ENCODE assay signal across 12 mouse cellular contexts in the genomic region with DNA sequence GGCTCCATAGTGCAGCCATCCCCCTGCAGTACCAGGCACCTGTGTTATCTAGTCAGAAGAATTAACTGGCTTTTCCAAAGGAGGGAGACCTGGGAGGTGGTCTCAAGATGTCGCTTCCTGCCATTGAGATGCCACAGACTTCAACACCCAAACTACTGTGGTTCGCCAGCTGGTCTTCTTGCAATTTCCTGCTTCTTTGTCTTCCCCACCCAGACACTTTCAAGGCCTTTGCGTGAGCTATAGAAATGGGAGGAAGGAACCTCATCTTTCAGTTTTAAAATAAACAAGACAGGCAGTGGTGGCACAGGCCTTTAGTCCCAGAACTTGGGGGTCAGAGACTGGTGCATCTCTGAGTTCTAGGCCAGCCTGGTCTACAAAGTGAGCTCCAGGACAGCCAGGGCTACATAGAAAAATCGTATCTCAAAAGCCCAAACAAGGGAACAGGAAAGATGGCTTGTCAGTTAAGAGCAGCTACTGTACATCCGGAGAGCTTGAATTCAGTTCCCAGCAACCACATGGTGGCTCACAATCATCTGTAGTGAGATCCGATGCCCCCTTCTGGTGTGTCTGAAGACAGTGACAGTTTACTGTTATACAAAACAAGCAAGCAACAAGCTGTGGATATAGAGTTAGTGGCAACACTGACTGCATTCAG. TPM values are rescaled to one million over a fixed set of nuclear protein-coding genes. Genes with fewer than 3 reads are reported as not detected.
DNase-seq lines count a peak whose midpoint lies in the region; ATAC-seq lines count a peak whose summit lies in the region.
"Had no signal": no experiment of that assay in that cellular context is flagged by ENCODE, and none has a peak within 500 bp of the region (broad histone marks: within the 10 kb centered on the region; RNA-seq: fewer than 3 reads in every experiment).

No protein-coding gene starts in this region.

- peak overlapping the region; percentile 70 for H3K4me3 ChIP-seq in forebrain, embryonic 10.5 days
- H3K4me3 ChIP-seq in forebrain, embryonic 16.5 days (replicated peaks; ENCODE audit: low read length), result no peak overlapping the region
- H3K4me3 ChIP-seq in neural tube, embryonic 11.5 days (ENCODE audit: low read depth, low read length), result no peak overlapping the region
- no peak overlapping the region for H3K4me3 ChIP-seq in midbrain, embryonic 11.5 days (ENCODE audit: low read depth, low read length)
- H3K4me3 ChIP-seq: embryonic facial prominence, embryonic 12.5 days had no signal

- no peaks in the 10 kb centered on the region for H3K27me3 ChIP-seq in forebrain, embryonic 10.5 days (ENCODE audit: poor library complexity, severe bottlenecking)
- no peaks in the 10 kb centered on the region for H3K27me3 ChIP-seq in forebrain, embryonic 16.5 days (replicated peaks; ENCODE audit: control insufficient read depth, insufficient read depth, low read length)
- H3K27me3 ChIP-seq in neural tube, embryonic 11.5 days (ENCODE audit: control insufficient read depth, insufficient read depth, low read length), result no peaks in the 10 kb centered on the region
- no peaks in the 10 kb centered on the region for H3K27me3 ChIP-seq in midbrain, embryonic 11.5 days (ENCODE audit: control insufficient read depth, insufficient read depth, low read length)
- H3K27me3 ChIP-seq: embryonic facial prominence, embryonic 12.5 days had no signal

- H3K36me3 ChIP-seq in forebrain, embryonic 10.5 days (replicated peaks), result peaks cover 56% of the 10 kb centered on the region
- H3K36me3 ChIP-seq in forebrain, embryonic 16.5 days (ENCODE audit: control insufficient read depth, insufficient read depth), result no peaks in the 10 kb centered on the region
- peaks cover 5% of the 10 kb centered on the region; the same call in 1 of the 2 replicates for H3K36me3 ChIP-seq in neural tube, embryonic 11.5 days (ENCODE audit: control insufficient read depth, insufficient read depth, low read length)
- H3K36me3 ChIP-seq in midbrain, embryonic 11.5 days (ENCODE audit: control insufficient read depth, insufficient read depth, low read length), result peaks cover 6% of the 10 kb centered on the region

- H3K4me2 ChIP-seq in forebrain, embryonic 16.5 days (ENCODE audit: low read length), result no peak overlapping the region
- no peak overlapping the region for H3K4me2 ChIP-seq in neural tube, embryonic 11.5 days (ENCODE audit: low read depth)
- H3K4me2 ChIP-seq in midbrain, embryonic 11.5 days, result peak overlapping the region; percentile 6; the same call in 1 of the 2 replicates
- H3K4me2 ChIP-seq: embryonic facial prominence, embryonic 12.5 days had no signal

- no peaks in the 10 kb centered on the region for H3K9me3 ChIP-seq in forebrain, embryonic 10.5 days
- H3K9me3 ChIP-seq in forebrain, embryonic 16.5 days (ENCODE audit: control insufficient read depth, low read length), result no peaks in the 10 kb centered on the region
- no peaks in the 10 kb centered on the region for H3K9me3 ChIP-seq in neural tube, embryonic 11.5 days (ENCODE audit: control insufficient read depth, low read length)
- H3K9me3 ChIP-seq in midbrain, embryonic 11.5 days (ENCODE audit: control insufficient read depth, low read length), result no peaks in the 10 kb centered on the region
- H3K9me3 ChIP-seq: embryonic facial prominence, embryonic 12.5 days had no signal

- 79% methylated on average over 6 of the region's 6 CpGs for WGBS in forebrain, embryonic 10.5 days
- 66% methylated on average over 6 of the region's 6 CpGs for WGBS in forebrain, embryonic 16.5 days
- WGBS in neural tube, embryonic 11.5 days, result 82% methylated on average over 6 of the region's 6 CpGs
- 79% methylated on average over 6 of the region's 6 CpGs for WGBS in midbrain, embryonic 11.5 days

- no peak for DNase-seq in forebrain, embryonic 10.5 days (ENCODE audit: extremely low spot score, low spot score)
- no peak for DNase-seq in neural tube, embryonic 11.5 days (ENCODE audit: low spot score)
- no peak for DNase-seq in neural tube, embryonic 10.5 days (ENCODE audit: extremely low spot score, low spot score)
- DNase-seq in midbrain, embryonic 11.5 days (ENCODE audit: low spot score, missing footprints), result no peak
- peak; percentile 66 for DNase-seq in thymus, postnatal 4 days
- DNase-seq in left cerebral cortex, adult 11 months (ENCODE audit: low spot score), result no peak
- DNase-seq: adrenal gland, adult 2 months; kidney, adult 11 months; right cerebral cortex, adult 18-20 months had no signal

- H3K9ac ChIP-seq in forebrain, embryonic 16.5 days (replicated peaks; ENCODE audit: low read depth, low read length), result no peak overlapping the region
- H3K9ac ChIP-seq in neural tube, embryonic 11.5 days (ENCODE audit: low read length), result peak overlapping the region; percentile 22; the same call in 1 of the 2 replicates
- H3K9ac ChIP-seq in midbrain, embryonic 11.5 days (ENCODE audit: low read length), result peak overlapping the region; percentile 13
- H3K9ac ChIP-seq: embryonic facial prominence, embryonic 12.5 days had no signal

- no peak for ATAC-seq in forebrain, embryonic 16.5 days
- ATAC-seq in neural tube, embryonic 11.5 days (ENCODE audit: insufficient read depth, low FRiP score, low TSS enrichment), result no peak
- ATAC-seq in midbrain, embryonic 11.5 days (ENCODE audit: low FRiP score), result no peak
- no peak for ATAC-seq in erythroid progenitor cell, adult 5-6 weeks (replicated peaks; ENCODE audit: low FRiP score, poor library complexity, severe bottlenecking)

- peaks cover 89% of the 10 kb centered on the region for H3K4me1 ChIP-seq in forebrain, embryonic 10.5 days
- peaks cover 30% of the 10 kb centered on the region for H3K4me1 ChIP-seq in forebrain, embryonic 16.5 days (replicated peaks; ENCODE audit: control insufficient read depth, insufficient read depth, low read length)
- peaks cover 8% of the 10 kb centered on the region; the same call in 1 of the 2 replicates for H3K4me1 ChIP-seq in neural tube, embryonic 11.5 days (ENCODE audit: control insufficient read depth, insufficient read depth, low read length)
- H3K4me1 ChIP-seq in midbrain, embryonic 11.5 days (ENCODE audit: control insufficient read depth, insufficient read depth, low read length), result peaks cover 59% of the 10 kb centered on the region

- peak overlapping the region; percentile 95 for H3K27ac ChIP-seq in forebrain, embryonic 10.5 days
- no peak overlapping the region for H3K27ac ChIP-seq in forebrain, embryonic 16.5 days (ENCODE audit: low read length)
- H3K27ac ChIP-seq in neural tube, embryonic 11.5 days (ENCODE audit: low read depth, low read length), result peak overlapping the region; percentile 82
- peak overlapping the region; percentile 95 for H3K27ac ChIP-seq in midbrain, embryonic 11.5 days (ENCODE audit: low read depth, low read length)

RNA-seq across cellular contexts. Expression of a gene that starts 4.8 kb away (rescaled TPM):
- 275 and 277 TPM in 2 replicates for polyA plus RNA-seq in forebrain, embryonic 10.5 days (2016; fragmentation: Nextera tagmentation; extraction: Ambion mirVana)
- polyA plus RNA-seq in forebrain, embryonic 16.5 days (2015; fragmentation: Nextera tagmentation; extraction: Ambion mirVana), result 158 and 176 TPM in 2 replicates
- polyA plus RNA-seq in neural tube, embryonic 11.5 days (2014; fragmentation: Nextera tagmentation; extraction: Ambion mirVana), result 221 and 230 TPM in 2 replicates
- polyA plus RNA-seq in midbrain, embryonic 11.5 days (2014; fragmentation: Nextera tagmentation; extraction: Ambion mirVana), result 268 and 278 TPM in 2 replicates
- 12.6 and 24.1 TPM in 2 replicates for total RNA-seq in erythroid progenitor cell, adult 5-6 weeks (2015; ENCODE audit: low replicate concordance)
- total RNA-seq in erythroid progenitor cell, adult 5-6 weeks (2017; ENCODE audit: low replicate concordance), result 16.6 and 30.3 TPM in 2 replicates

RNA-seq across cellular contexts. Expression of a gene that starts 11.4 kb away (rescaled TPM):
- 877 and 886 TPM in 2 replicates for polyA plus RNA-seq in forebrain, embryonic 10.5 days (2016; fragmentation: Nextera tagmentation; extraction: Ambion mirVana)
- 641 and 688 TPM in 2 replicates for polyA plus RNA-seq in forebrain, embryonic 16.5 days (2015; fragmentation: Nextera tagmentation; extraction: Ambion mirVana)
- polyA plus RNA-seq in neural tube, embryonic 11.5 days (2014; fragmentation: Nextera tagmentation; extraction: Ambion mirVana), result 866 and 868 TPM in 2 replicates
- 886 and 917 TPM in 2 replicates for polyA plus RNA-seq in midbrain, embryonic 11.5 days (2014; fragmentation: Nextera tagmentation; extraction: Ambion mirVana)
- 520 and 620 TPM in 2 replicates for total RNA-seq in erythroid progenitor cell, adult 5-6 weeks (2015; ENCODE audit: low replicate concordance)
- 410 and 415 TPM in 2 replicates for total RNA-seq in erythroid progenitor cell, adult 5-6 weeks (2017; ENCODE audit: low replicate concordance)

RNA-seq across cellular contexts. Expression of a gene that starts 11.5 kb away (rescaled TPM):
- 8.9 and 10.3 TPM in 2 replicates for polyA plus RNA-seq in forebrain, embryonic 10.5 days (2016; fragmentation: Nextera tagmentation; extraction: Ambion mirVana)
- 18.9 and 20.2 TPM in 2 replicates for polyA plus RNA-seq in forebrain, embryonic 16.5 days (2015; fragmentation: Nextera tagmentation; extraction: Ambion mirVana)
- 22.0 and 25.7 TPM in 2 replicates for polyA plus RNA-seq in neural tube, embryonic 11.5 days (2014; fragmentation: Nextera tagmentation; extraction: Ambion mirVana)
- 21.6 and 24.0 TPM in 2 replicates for polyA plus RNA-seq in midbrain, embryonic 11.5 days (2014; fragmentation: Nextera tagmentation; extraction: Ambion mirVana)
- 4.2 and 14.1 TPM in 2 replicates for total RNA-seq in erythroid progenitor cell, adult 5-6 weeks (2015; ENCODE audit: low replicate concordance)
- 8.3 and 16.9 TPM in 2 replicates for total RNA-seq in erythroid progenitor cell, adult 5-6 weeks (2017; ENCODE audit: low replicate concordance)

RNA-seq across cellular contexts. Expression of a gene that starts 26.7 kb away (rescaled TPM):
- polyA plus RNA-seq in forebrain, embryonic 10.5 days (2016; fragmentation: Nextera tagmentation; extraction: Ambion mirVana), result 21.1 and 21.8 TPM in 2 replicates
- polyA plus RNA-seq in forebrain, embryonic 16.5 days (2015; fragmentation: Nextera tagmentation; extraction: Ambion mirVana), result 16.8 and 18.3 TPM in 2 replicates
- polyA plus RNA-seq in neural tube, embryonic 11.5 days (2014; fragmentation: Nextera tagmentation; extraction: Ambion mirVana), result 18.1 and 18.5 TPM in 2 replicates
- polyA plus RNA-seq in midbrain, embryonic 11.5 days (2014; fragmentation: Nextera tagmentation; extraction: Ambion mirVana), result 20.6 and 20.9 TPM in 2 replicates
- not detected in 2 replicates for total RNA-seq in erythroid progenitor cell, adult 5-6 weeks (2015; ENCODE audit: low replicate concordance)
- total RNA-seq in erythroid progenitor cell, adult 5-6 weeks (2017; ENCODE audit: low replicate concordance), result not detected in 2 replicates

RNA-seq across cellular contexts. Expression of a gene that starts 32.0 kb away (rescaled TPM):
- polyA plus RNA-seq in forebrain, embryonic 10.5 days (2016; fragmentation: Nextera tagmentation; extraction: Ambion mirVana), result 0.15 and 0.19 TPM in 2 replicates
- not detected in 2 replicates for polyA plus RNA-seq in forebrain, embryonic 16.5 days (2015; fragmentation: Nextera tagmentation; extraction: Ambion mirVana)
- polyA plus RNA-seq in neural tube, embryonic 11.5 days (2014; fragmentation: Nextera tagmentation; extraction: Ambion mirVana), result 0.12 TPM in 1 of 2 replicates, not detected in the other
- not detected in 2 replicates for polyA plus RNA-seq in midbrain, embryonic 11.5 days (2014; fragmentation: Nextera tagmentation; extraction: Ambion mirVana)
- not detected in 2 replicates for total RNA-seq in erythroid progenitor cell, adult 5-6 weeks (2015; ENCODE audit: low replicate concordance)
- total RNA-seq in erythroid progenitor cell, adult 5-6 weeks (2017; ENCODE audit: low replicate concordance), result not detected in 2 replicates
- polyA plus RNA-seq: embryonic facial prominence, embryonic 12.5 days had no signal
